Mouse (Mus musculus) neural tube, embryonic 13.5 days (tissue): ENCODE measurements at regions not wholly inside any gene's neighbourhood (a gene's known extent, or its start where the extent isn't known, plus 50 kb on each side); places are given as distances from the start of the nearest gene placed in this dataset.

Experiments
- ATAC-seq: fragments of 200-750 bp; cut with Nextera tagmentation; 2 replicates; pipeline ENCODE4 v1.8.0; 2017; ENCODE audit warnings: low read depth, mild to moderate bottlenecking, moderate TSS enrichment, moderate library complexity
- H3K27ac ChIP-seq: fragments of 300-500 bp; sonication (generic); replicated peaks from 2 replicates; pipeline ENCODE4 v1.5.1; 2015; ENCODE audit warnings: moderate library complexity, mild to moderate bottlenecking, inconsistent platforms
- H3K27me3 ChIP-seq: fragments of 300-500 bp; sonication (generic); 2 replicates; pipeline ENCODE4 v1.6.1; 2015; ENCODE audit warnings: mild to moderate bottlenecking, inconsistent platforms
- H3K36me3 ChIP-seq: fragments of 300-500 bp; sonication (generic); 2 replicates; pipeline ENCODE4 v1.6.1; 2015; ENCODE audit warnings: mild to moderate bottlenecking, inconsistent platforms
- H3K4me1 ChIP-seq: fragments of 300-500 bp; sonication (generic); replicated peaks from 2 replicates; pipeline ENCODE4 v1.6.1; 2015; ENCODE audit warnings: inconsistent platforms
- H3K4me2 ChIP-seq: fragments of 300-500 bp; sonication (generic); 2 replicates; pipeline ENCODE4 v1.6.1; 2015; ENCODE audit warnings: inconsistent platforms, mild to moderate bottlenecking, moderate library complexity
- H3K4me3 ChIP-seq: fragments of 300-500 bp; sonication (generic); 2 replicates; pipeline ENCODE4 v1.5.1; 2015; ENCODE audit warnings: mild to moderate bottlenecking, inconsistent platforms
- H3K9ac ChIP-seq: fragments of 300-500 bp; sonication (generic); 2 replicates; pipeline ENCODE4 v1.6.1; 2015; ENCODE audit warnings: moderate library complexity, mild to moderate bottlenecking, inconsistent platforms
- H3K9me3 ChIP-seq: fragments of 300-500 bp; sonication (generic); 2 replicates; pipeline ENCODE4 v1.6.1; 2016; ENCODE audit warnings: inconsistent platforms
- WGBS: fragments of 180-500 bp; shearing (Covaris S2); methylation state at CpG from one replicate; pipeline ENCODE4 v1.1.7; 2015; 5-methylcytosine and 5-hydroxymethylcytosine counted together

DNA sequence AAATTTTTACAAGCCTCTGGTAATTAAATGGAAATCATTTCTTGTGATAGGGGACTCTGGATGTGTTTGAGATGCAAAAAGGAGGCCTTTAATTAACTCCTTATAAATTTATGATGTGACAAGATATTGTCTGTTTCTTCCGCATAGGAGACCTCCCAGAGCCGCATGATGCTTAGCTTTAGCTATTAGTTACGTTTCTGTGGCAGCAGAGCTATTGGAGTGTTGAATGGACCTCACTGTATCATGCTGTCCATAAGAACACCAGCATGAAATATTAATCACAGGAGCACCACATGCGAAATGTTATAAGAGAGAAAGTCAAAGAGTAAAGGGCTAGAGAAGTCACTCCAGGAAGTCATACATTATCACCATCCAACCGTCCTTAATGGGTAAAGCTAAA, 495.3 kb upstream of the Robo1 start:
- Histone ChIP-seq H3K9me3 (no peaks in the 10 kb centered on the region), H3K4me2 (no peak overlapping the region), H3K27me3 (no peaks in the 10 kb centered on the region), H3K36me3 (no peaks in the 10 kb centered on the region), H3K9ac (no peak overlapping the region), H3K27ac (no peak overlapping the region), H3K4me3 (no peak overlapping the region), H3K4me1 (peaks cover 6% of the 10 kb centered on the region)
- ATAC-seq, result peak; percentile 65; the same call in 1 of the 2 replicates
- WGBS, result 30% methylated on average over 5 of the region's 5 CpGs

- ATAC-seq, result no peak
- WGBS, result 87% methylated on average over 2 of the region's 2 CpGs
- no peak overlapping the region for H3K4me2 ChIP-seq
These were observed 472.8 kb upstream of the Robo1 start for GRCm38 (mm10) chr16:71835325-71835724.

DNA sequence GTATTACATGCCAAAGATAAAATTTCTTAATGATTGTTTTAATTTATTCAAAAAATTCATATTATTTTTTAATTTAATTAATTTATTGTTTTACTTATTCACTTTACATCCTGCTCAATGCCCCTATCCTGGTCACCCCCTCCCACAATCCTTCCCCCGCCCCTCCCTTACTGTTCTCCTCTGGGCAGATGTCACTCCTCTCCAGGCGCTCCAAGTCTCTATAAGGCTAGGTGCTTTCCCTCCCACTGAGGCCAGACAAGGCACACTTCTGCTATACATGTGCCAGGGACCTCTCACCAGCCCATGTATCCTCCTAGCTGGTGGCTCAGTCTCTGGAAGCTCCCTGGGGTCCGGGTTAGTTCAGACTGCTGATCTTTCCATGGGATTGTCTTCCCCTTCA, 458.0 kb upstream of the Robo1 start:
- Histone ChIP-seq H3K4me1 (no peaks in the 10 kb centered on the region), H3K9ac (no peak overlapping the region), H3K36me3 (no peaks in the 10 kb centered on the region), H3K4me2 (no peak overlapping the region), H3K4me3 (no peak overlapping the region), H3K27ac (no peak overlapping the region), H3K9me3 (no peaks in the 10 kb centered on the region), H3K27me3 (no peaks in the 10 kb centered on the region)
- ATAC-seq, result no peak
- 92% methylated on average over 3 of the region's 3 CpGs for WGBS

More at GRCm38 (mm10) chr16:71835325-71835724, 472.8 kb upstream of the Robo1 start:
- no peak overlapping the region for H3K9ac ChIP-seq
- no peaks in the 10 kb centered on the region for H3K9me3 ChIP-seq
- H3K4me3 ChIP-seq, result no peak overlapping the region
- no peak overlapping the region for H3K27ac ChIP-seq
- H3K4me1 ChIP-seq, result no peaks in the 10 kb centered on the region
- no peaks in the 10 kb centered on the region for H3K36me3 ChIP-seq
- H3K27me3 ChIP-seq, result no peaks in the 10 kb centered on the region

GRCm38 (mm10) chr16:71851590-71852190, 456.4 kb upstream of the Robo1 start:
- no peaks in the 10 kb centered on the region for H3K4me1 ChIP-seq
- ATAC-seq, result no peak
- no peaks in the 10 kb centered on the region for H3K36me3 ChIP-seq
- 69% methylated on average over 3 of the region's 3 CpGs for WGBS
- no peak overlapping the region for H3K9ac ChIP-seq
- H3K27ac ChIP-seq, result no peak overlapping the region
- H3K9me3 ChIP-seq, result no peaks in the 10 kb centered on the region
- H3K4me2 ChIP-seq, result no peak overlapping the region
- no peaks in the 10 kb centered on the region for H3K27me3 ChIP-seq
- no peak overlapping the region for H3K4me3 ChIP-seq

DNA sequence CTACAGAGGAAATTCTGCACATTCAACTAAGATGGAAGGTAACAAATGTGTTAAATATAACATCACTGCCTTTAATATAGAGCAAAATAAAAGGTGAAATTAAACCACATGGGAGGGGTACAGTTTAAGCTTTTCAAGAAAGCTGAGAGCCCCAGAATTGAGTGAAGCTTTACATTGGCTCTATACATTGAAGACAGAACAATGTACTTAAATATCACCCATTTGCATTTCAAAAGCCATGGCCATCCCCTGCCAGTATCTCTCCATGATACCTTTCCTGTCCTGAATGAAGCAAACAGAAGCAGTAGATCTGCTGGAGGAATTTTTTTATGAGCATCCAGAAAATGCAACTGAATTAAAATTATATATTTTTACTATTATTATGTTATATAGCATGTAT, 450.2 kb upstream of the Robo1 start:
- Histone ChIP-seq H3K4me2 (no peak overlapping the region), H3K9me3 (no peaks in the 10 kb centered on the region), H3K4me3 (no peak overlapping the region), H3K27ac (no peak overlapping the region), H3K4me1 (no peaks in the 10 kb centered on the region), H3K9ac (no peak overlapping the region), H3K27me3 (no peaks in the 10 kb centered on the region), H3K36me3 (no peaks in the 10 kb centered on the region)
- ATAC-seq, result no peak

DNA sequence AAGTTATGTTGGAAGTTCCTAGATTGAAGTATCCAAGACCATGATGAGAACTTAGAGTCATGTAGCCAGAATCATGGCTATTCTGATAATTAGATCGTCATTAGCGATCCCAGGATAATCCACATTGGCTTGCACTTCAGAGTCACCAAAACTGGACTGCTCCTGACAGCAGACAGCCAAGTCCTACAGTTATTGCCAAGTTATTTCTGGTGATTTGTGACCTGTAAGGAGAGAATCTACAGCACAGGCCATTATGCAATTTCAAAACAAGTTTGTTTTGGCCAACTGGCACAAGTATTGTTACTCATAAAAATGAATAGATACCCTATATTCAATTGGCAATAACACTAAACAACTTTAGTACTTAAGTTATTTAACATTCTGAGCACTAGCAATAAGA, 447.9 kb upstream of the Robo1 start:
- WGBS, result 99% methylated on average over 2 of the region's 2 CpGs
- Histone ChIP-seq H3K4me3 (no peak overlapping the region), H3K36me3 (no peaks in the 10 kb centered on the region), H3K4me2 (no peak overlapping the region), H3K4me1 (no peaks in the 10 kb centered on the region), H3K9me3 (no peaks in the 10 kb centered on the region), H3K27ac (no peak overlapping the region), H3K9ac (no peak overlapping the region), H3K27me3 (no peaks in the 10 kb centered on the region)
- no peak for ATAC-seq

- Histone ChIP-seq H3K36me3 (no peaks in the 10 kb centered on the region), H3K27me3 (no peaks in the 10 kb centered on the region), H3K4me3 (no peak overlapping the region), H3K27ac (no peak overlapping the region), H3K9ac (no peak overlapping the region), H3K4me2 (no peak overlapping the region), H3K4me1 (0 out of 2 replicates have a peak, but pooled peaks cover 4% of the 10 kb centered on the region), H3K9me3 (no peaks in the 10 kb centered on the region)
- ATAC-seq, result no peak
- WGBS, result 83% methylated on average over 4 of the region's 4 CpGs
These were observed 422.4 kb upstream of the Robo1 start for GRCm38 (mm10) chr16:71885701-71886100.

DNA sequence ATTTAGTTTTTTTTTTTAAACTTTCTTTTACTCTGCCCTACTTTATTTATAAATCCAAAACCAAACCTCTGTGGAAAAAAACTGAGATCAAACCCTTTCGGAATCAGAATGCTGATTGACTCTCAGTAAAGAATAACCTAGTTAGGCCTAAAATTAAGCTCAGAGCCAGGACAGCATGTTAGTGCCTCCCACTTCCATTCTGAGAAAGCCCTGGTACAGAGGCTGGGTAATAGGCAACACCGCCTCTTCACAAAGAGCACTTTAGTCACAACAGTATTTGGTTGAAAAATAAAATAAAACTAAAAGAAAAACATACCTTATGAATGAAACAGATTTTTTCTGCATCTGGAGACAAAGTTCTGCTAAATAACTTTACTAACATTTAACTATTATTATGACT, 418.4 kb upstream of the Robo1 start:
- H3K36me3 ChIP-seq, result no peaks in the 10 kb centered on the region
- H3K27ac ChIP-seq, result no peak overlapping the region
- H3K9me3 ChIP-seq, result no peaks in the 10 kb centered on the region
- no peak overlapping the region for H3K4me2 ChIP-seq
- no peaks in the 10 kb centered on the region for H3K27me3 ChIP-seq
- H3K4me3 ChIP-seq, result no peak overlapping the region
- ATAC-seq, result no peak
- no peak overlapping the region for H3K9ac ChIP-seq
- WGBS, result 54% methylated on average over 2 of the region's 2 CpGs
- 0 out of 2 replicates have a peak, but pooled peaks cover 4% of the 10 kb centered on the region for H3K4me1 ChIP-seq

DNA sequence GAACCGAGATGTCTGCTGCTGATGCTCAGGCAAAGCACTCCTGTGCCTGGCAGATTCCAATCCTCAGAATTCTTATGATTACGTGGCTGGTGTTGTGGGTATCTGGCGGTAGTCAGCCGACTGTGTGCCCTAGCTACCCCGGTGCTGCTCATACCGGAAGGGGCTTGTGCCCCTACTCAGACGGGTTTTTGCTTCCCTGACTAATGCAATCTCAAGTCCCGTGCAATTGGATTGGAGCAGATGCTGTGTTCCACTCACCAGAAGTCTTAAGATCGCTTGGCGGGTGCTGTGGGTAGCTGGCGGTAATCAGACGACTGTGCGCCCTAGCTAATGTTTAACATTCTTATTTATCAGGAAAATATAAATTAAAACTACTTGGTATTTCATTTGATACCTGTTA, 385.0 kb upstream of the Robo1 start:
- H3K27me3 ChIP-seq, result no peaks in the 10 kb centered on the region
- H3K27ac ChIP-seq, result no peak overlapping the region
- no peak for ATAC-seq
- H3K36me3 ChIP-seq, result no peaks in the 10 kb centered on the region
- H3K4me1 ChIP-seq, result no peaks in the 10 kb centered on the region
- 95% methylated on average over 13 of the region's 13 CpGs for WGBS
- no peaks in the 10 kb centered on the region for H3K9me3 ChIP-seq
- no peak overlapping the region for H3K4me2 ChIP-seq
- no peak overlapping the region for H3K9ac ChIP-seq
- no peak overlapping the region for H3K4me3 ChIP-seq

DNA sequence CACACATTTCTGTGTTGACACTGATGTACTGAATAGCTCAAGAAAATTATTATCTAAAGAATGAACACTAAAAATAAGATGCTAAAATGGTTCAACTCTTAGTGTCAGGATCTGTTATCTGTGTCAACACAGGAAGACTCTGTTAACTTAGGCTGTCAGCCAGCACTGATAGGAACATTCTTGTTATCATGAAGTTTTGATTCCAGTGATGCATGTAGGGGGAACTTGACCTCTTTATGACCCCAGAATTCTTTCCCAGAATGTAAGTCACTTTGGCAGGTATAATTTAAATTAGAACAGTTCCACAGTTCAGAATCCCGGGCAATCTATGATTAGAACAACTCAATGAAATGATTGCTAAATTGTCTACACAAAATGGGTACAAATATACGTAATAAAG, 363.9 kb upstream of the Robo1 start:
- no peaks in the 10 kb centered on the region for H3K9me3 ChIP-seq
- H3K9ac ChIP-seq, result no peak overlapping the region
- no peaks in the 10 kb centered on the region for H3K36me3 ChIP-seq
- no peak overlapping the region for H3K27ac ChIP-seq
- 71% methylated on average over 2 of the region's 2 CpGs for WGBS
- no peak for ATAC-seq
- no peak overlapping the region for H3K4me3 ChIP-seq
- no peaks in the 10 kb centered on the region for H3K27me3 ChIP-seq
- no peak overlapping the region for H3K4me2 ChIP-seq
- no peaks in the 10 kb centered on the region for H3K4me1 ChIP-seq

- Histone ChIP-seq H3K9ac (no peak overlapping the region), H3K4me2 (no peak overlapping the region), H3K9me3 (no peaks in the 10 kb centered on the region), H3K4me3 (no peak overlapping the region), H3K4me1 (no peaks in the 10 kb centered on the region), H3K27me3 (no peaks in the 10 kb centered on the region), H3K27ac (no peak overlapping the region), H3K36me3 (no peaks in the 10 kb centered on the region)
- 82% methylated on average over 2 of the region's 2 CpGs for WGBS
- no peak for ATAC-seq
These were observed 363.3 kb upstream of the Robo1 start for GRCm38 (mm10) chr16:71944846-71945245.

GRCm38 (mm10) chr16:71952879-71953406, 355.2 kb upstream of the Robo1 start:
- Histone ChIP-seq H3K9ac (no peak overlapping the region), H3K4me2 (no peak overlapping the region), H3K36me3 (no peaks in the 10 kb centered on the region), H3K4me1 (no peaks in the 10 kb centered on the region), H3K4me3 (no peak overlapping the region), H3K27ac (no peak overlapping the region), H3K9me3 (no peaks in the 10 kb centered on the region), H3K27me3 (no peaks in the 10 kb centered on the region)
- WGBS, result 88% methylated on average over 2 of the region's 2 CpGs
- no peak for ATAC-seq

GRCm38 (mm10) chr16:71963579-71963978, 344.5 kb upstream of the Robo1 start:
- Histone ChIP-seq H3K9me3 (no peaks in the 10 kb centered on the region), H3K27me3 (no peaks in the 10 kb centered on the region), H3K4me1 (no peaks in the 10 kb centered on the region), H3K4me2 (no peak overlapping the region), H3K36me3 (no peaks in the 10 kb centered on the region), H3K9ac (no peak overlapping the region), H3K27ac (no peak overlapping the region), H3K4me3 (no peak overlapping the region)
- no peak for ATAC-seq
